In the genomic region with DNA sequence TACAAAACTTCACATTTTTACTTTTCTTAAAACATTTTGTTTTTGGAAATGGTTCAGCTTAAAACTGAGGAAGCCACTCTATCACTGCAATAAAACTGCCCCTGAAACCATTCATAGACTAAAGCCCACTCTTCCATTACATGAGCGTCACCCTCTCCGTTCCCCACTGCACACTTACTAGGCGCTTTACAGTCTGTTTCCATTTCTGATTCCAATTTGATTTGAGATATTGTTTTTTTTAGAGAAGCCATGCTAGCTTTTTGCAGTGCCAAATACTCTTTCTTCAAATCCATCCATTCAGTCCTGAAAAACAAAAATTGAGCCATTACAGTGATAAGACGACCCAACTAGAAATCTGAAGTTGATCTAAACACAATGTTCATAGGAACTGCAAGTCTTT, we compare ENCODE assay signal across 35 mouse cellular contexts.
"Had no signal": no experiment of that assay in that cellular context is flagged by ENCODE, and none has a peak within 500 bp of the region (broad histone marks: within the 10 kb centered on the region; RNA-seq: fewer than 3 reads in every experiment).

No protein-coding gene starts in this region.

- H3K4me2 ChIP-seq: heart, embryonic 11.5 days; heart, embryonic 12.5 days; heart, embryonic 13.5 days; heart, embryonic 15.5 days; hindbrain, embryonic 12.5 days; hindbrain, embryonic 13.5 days; hindbrain, embryonic 14.5 days; hindbrain, embryonic 15.5 days; intestine, embryonic 15.5 days; kidney, embryonic 15.5 days had no signal

- H3K27ac ChIP-seq: heart, embryonic 10.5 days; heart, embryonic 13.5 days; heart, embryonic 15.5 days; hindbrain, embryonic 10.5 days; hindbrain, embryonic 12.5 days; hindbrain, embryonic 13.5 days; hindbrain, embryonic 14.5 days; hindbrain, embryonic 15.5 days; hindbrain, postnatal 0 days; intestine, embryonic 15.5 days; kidney, embryonic 15.5 days; kidney, postnatal 0 days; layer of hippocampus, adult 2 months had no signal

- H3K9ac ChIP-seq: heart, embryonic 12.5 days; heart, embryonic 13.5 days; heart, embryonic 15.5 days; hindbrain, embryonic 12.5 days; hindbrain, embryonic 13.5 days; hindbrain, embryonic 14.5 days; hindbrain, embryonic 15.5 days; intestine, embryonic 15.5 days; kidney, embryonic 15.5 days had no signal

- H3K27me3 ChIP-seq: heart, embryonic 12.5 days; heart, embryonic 13.5 days; heart, embryonic 15.5 days; hindbrain, embryonic 12.5 days; hindbrain, embryonic 13.5 days; hindbrain, embryonic 15.5 days; intestine, embryonic 15.5 days; kidney, embryonic 15.5 days had no signal

- H3K9me3 ChIP-seq: heart, embryonic 10.5 days; heart, embryonic 12.5 days; heart, embryonic 13.5 days; heart, embryonic 15.5 days; hindbrain, embryonic 10.5 days; hindbrain, embryonic 12.5 days; hindbrain, embryonic 13.5 days; hindbrain, embryonic 15.5 days; intestine, embryonic 15.5 days; kidney, embryonic 15.5 days had no signal

- H3K4me1 ChIP-seq: heart, embryonic 10.5 days; heart, embryonic 12.5 days; heart, embryonic 13.5 days; heart, embryonic 15.5 days; hindbrain, embryonic 10.5 days; hindbrain, embryonic 12.5 days; hindbrain, embryonic 13.5 days; hindbrain, embryonic 15.5 days; intestine, embryonic 15.5 days; kidney, embryonic 15.5 days had no signal

- ATAC-seq: hindbrain, embryonic 16.5 days; hindbrain, postnatal 0 days; inflammation-experienced regulatory T-cells, adult 6 months; intestine, embryonic 15.5 days; intestine, embryonic 16.5 days; intestine, postnatal 0 days had no signal

- H3K4me3 ChIP-seq: heart, embryonic 10.5 days; heart, embryonic 12.5 days; heart, embryonic 13.5 days; heart, embryonic 15.5 days; hindbrain, embryonic 10.5 days; hindbrain, embryonic 12.5 days; hindbrain, embryonic 13.5 days; hindbrain, embryonic 15.5 days; intestine, embryonic 15.5 days; kidney, embryonic 15.5 days; layer of hippocampus, adult 2 months had no signal

- DNase-seq: heart, postnatal 10 days; heart, postnatal 14 days; heart, postnatal 36 days; heart, postnatal 4 days; kidney, adult 11 months; kidney, adult 18-20 months; kidney, adult 2 months; kidney, adult 8-10 months; kidney, adult 9 months; kidney, postnatal 10 days; kidney, postnatal 14 days; kidney, postnatal 25 days; kidney, postnatal 36 days; kidney, postnatal 4 days; layer of hippocampus, adult 9-11 months; layer of hippocampus, postnatal 36 days had no signal
